Comparison of ENCODE assay signal across 9 mouse cellular contexts in the genomic region with DNA sequence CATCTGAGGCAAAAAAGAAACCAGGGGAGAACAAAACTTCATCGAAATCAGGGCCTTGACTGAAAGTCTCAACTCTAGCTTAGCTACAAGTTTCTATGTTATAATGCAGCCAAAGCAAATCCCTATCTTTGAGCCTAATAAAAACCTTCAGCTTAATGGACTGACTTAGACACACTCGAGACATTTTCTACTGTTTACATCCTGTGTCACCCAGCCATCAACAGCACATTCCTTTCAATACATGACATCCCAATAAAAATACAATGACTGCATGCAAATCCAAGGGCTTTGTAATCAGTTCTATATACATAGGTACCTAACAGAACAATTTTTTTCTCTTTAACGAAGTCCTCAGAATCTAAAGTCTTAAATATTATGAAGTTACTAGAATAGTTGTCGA. TPM values are rescaled to one million over a fixed set of nuclear protein-coding genes. Genes with fewer than 3 reads are reported as not detected.
A peak's percentile ranks its signal among the peaks of the same experiment; 100 is the strongest.
DNase-seq lines count a peak whose midpoint lies in the region; ATAC-seq and TF ChIP-seq lines count a peak whose summit lies in the region.
"Had no signal": no experiment of that assay in that cellular context is flagged by ENCODE, and none has a peak within 500 bp of the region (broad histone marks: within the 10 kb centered on the region; RNA-seq: fewer than 3 reads in every experiment).

No protein-coding gene starts in this region.

- whole genome bisulfite sequencing in kidney, embryonic 15.5 days, result 41% methylated on average over 4 of the region's 4 CpGs
- 47% methylated on average over 4 of the region's 4 CpGs for WGBS in embryonic facial prominence, embryonic 13.5 days
- WGBS in intestine, embryonic 15.5 days, result 42% methylated on average over 4 of the region's 4 CpGs
- WGBS in midbrain, postnatal 0 days, result 32% methylated on average over 4 of the region's 4 CpGs
- WGBS in thymus, adult 2 months, result 14% methylated on average over 4 of the region's 4 CpGs

- DNase-seq in kidney, postnatal 10 days, result no peak
- DNase-seq in midbrain, postnatal 0 days (ENCODE audit: low spot score), result no peak
- DNase-seq in thymus, adult 2 months, result no peak
- no peak for DNase-seq in spleen, adult 12 weeks (ENCODE audit: low spot score)
- DNase-seq in adrenal gland, adult 2 months, result no peak
- DNase-seq: kidney, adult 11 months had no signal

- H3K36me3 ChIP-seq in kidney, embryonic 15.5 days, result peaks cover 15% of the 10 kb centered on the region; the same call in 1 of the 2 replicates
- H3K36me3 ChIP-seq in embryonic facial prominence, embryonic 13.5 days, result no peaks in the 10 kb centered on the region
- H3K36me3 ChIP-seq in intestine, embryonic 15.5 days, result 0 out of 2 replicates have a peak, but pooled peaks cover 4% of the 10 kb centered on the region
- H3K36me3 ChIP-seq in midbrain, postnatal 0 days (ENCODE audit: insufficient read depth, low read length), result no peaks in the 10 kb centered on the region
- H3K36me3 ChIP-seq in thymus, adult 2 months (ENCODE audit: control insufficient read depth, insufficient read depth, low read length), result peaks cover 5% of the 10 kb centered on the region

- no peak overlapping the region for H3K27ac ChIP-seq in kidney, embryonic 15.5 days
- no peak overlapping the region for H3K27ac ChIP-seq in embryonic facial prominence, embryonic 13.5 days
- H3K27ac ChIP-seq in intestine, embryonic 15.5 days, result no peak overlapping the region
- H3K27ac ChIP-seq in midbrain, postnatal 0 days (ENCODE audit: low read depth, low read length), result no peak overlapping the region
- H3K27ac ChIP-seq in thymus, adult 2 months (ENCODE audit: control insufficient read depth, insufficient read depth, low read length), result no peak overlapping the region

- 0 out of 2 replicates have a peak overlapping the region, but pooled peaks have one; percentile 0 for H3K9ac ChIP-seq in kidney, embryonic 15.5 days
- no peak overlapping the region for H3K9ac ChIP-seq in embryonic facial prominence, embryonic 13.5 days
- peak overlapping the region; percentile 6; the same call in 1 of the 2 replicates for H3K9ac ChIP-seq in intestine, embryonic 15.5 days
- no peak overlapping the region for H3K9ac ChIP-seq in midbrain, postnatal 0 days (replicated peaks; ENCODE audit: low read length, poor library complexity, severe bottlenecking)

- H3K4me3 ChIP-seq in kidney, embryonic 15.5 days (replicated peaks), result peak overlapping the region; percentile 35
- H3K4me3 ChIP-seq in embryonic facial prominence, embryonic 13.5 days, result peak overlapping the region; percentile 30
- H3K4me3 ChIP-seq in intestine, embryonic 15.5 days (replicated peaks), result peak overlapping the region; percentile 13
- peak overlapping the region; percentile 98 for H3K4me3 ChIP-seq in midbrain, postnatal 0 days (ENCODE audit: low read depth, low read length)
- H3K4me3 ChIP-seq in thymus, adult 2 months (ENCODE audit: control insufficient read depth, insufficient read depth, low read length), result no peak overlapping the region

- H3K4me1 ChIP-seq in kidney, embryonic 15.5 days, result peaks cover 41% of the 10 kb centered on the region
- peaks cover 29% of the 10 kb centered on the region for H3K4me1 ChIP-seq in embryonic facial prominence, embryonic 13.5 days
- H3K4me1 ChIP-seq in intestine, embryonic 15.5 days (replicated peaks), result peaks cover 13% of the 10 kb centered on the region
- H3K4me1 ChIP-seq in midbrain, postnatal 0 days (ENCODE audit: insufficient read depth, low read length), result peaks cover 7% of the 10 kb centered on the region; the same call in 1 of the 2 replicates
- H3K4me1 ChIP-seq in thymus, adult 2 months (replicated peaks; ENCODE audit: control insufficient read depth, insufficient read depth, low read length), result peaks cover 5% of the 10 kb centered on the region

- ATAC-seq in kidney, embryonic 15.5 days (replicated peaks; ENCODE audit: low FRiP score), result no peak
- no peak for ATAC-seq in embryonic facial prominence, embryonic 13.5 days (ENCODE audit: insufficient number of reproducible peaks, insufficient read depth, low FRiP score, low TSS enrichment, low read depth)
- no peak for ATAC-seq in intestine, embryonic 15.5 days
- ATAC-seq in midbrain, postnatal 0 days (ENCODE audit: low FRiP score), result no peak

- TF ChIP-seq POLR2A in thymus, adult 2 months (IDR thresholded peaks at IDR 0.05; ENCODE audit: control insufficient read depth, extremely low read depth, insufficient read depth, low read length, poor library complexity), result no peak

- no peak for TF ChIP-seq CTCF in midbrain, postnatal 0 days (IDR thresholded peaks at IDR 0.05)
- TF ChIP-seq CTCF in thymus, adult 2 months (IDR thresholded peaks at IDR 0.05; ENCODE audit: borderline replicate concordance, control insufficient read depth, extremely low read depth, insufficient read depth, low read length, poor library complexity), result no peak

- H3K9me3 ChIP-seq in kidney, embryonic 15.5 days (replicated peaks), result no peaks in the 10 kb centered on the region
- no peaks in the 10 kb centered on the region for H3K9me3 ChIP-seq in embryonic facial prominence, embryonic 13.5 days
- H3K9me3 ChIP-seq in intestine, embryonic 15.5 days, result no peaks in the 10 kb centered on the region
- no peaks in the 10 kb centered on the region for H3K9me3 ChIP-seq in midbrain, postnatal 0 days (ENCODE audit: low read length)

- peak overlapping the region; percentile 54 for H3K4me2 ChIP-seq in kidney, embryonic 15.5 days
- peak overlapping the region; percentile 72 for H3K4me2 ChIP-seq in embryonic facial prominence, embryonic 13.5 days
- H3K4me2 ChIP-seq in intestine, embryonic 15.5 days (replicated peaks), result peak overlapping the region; percentile 50
- peak overlapping the region; percentile 52 for H3K4me2 ChIP-seq in midbrain, postnatal 0 days (ENCODE audit: low read depth, low read length, poor library complexity, severe bottlenecking)

- H3K27me3 ChIP-seq in kidney, embryonic 15.5 days, result no peaks in the 10 kb centered on the region
- H3K27me3 ChIP-seq in embryonic facial prominence, embryonic 13.5 days, result no peaks in the 10 kb centered on the region
- H3K27me3 ChIP-seq in intestine, embryonic 15.5 days (replicated peaks), result no peaks in the 10 kb centered on the region
- no peaks in the 10 kb centered on the region for H3K27me3 ChIP-seq in midbrain, postnatal 0 days (ENCODE audit: insufficient read depth, low read length)
- no peaks in the 10 kb centered on the region for H3K27me3 ChIP-seq in thymus, adult 2 months (ENCODE audit: control insufficient read depth, insufficient read depth, low read length)

RNA-seq across cellular contexts. Expression of a gene that starts 2.0 kb away (rescaled TPM):
- polyA plus RNA-seq in kidney, embryonic 15.5 days (2015; fragmentation: Nextera tagmentation; extraction: Ambion mirVana), result 1,006 and 1,087 TPM in 2 replicates
- 864 and 866 TPM in 2 replicates for polyA plus RNA-seq in embryonic facial prominence, embryonic 13.5 days (2015; fragmentation: Nextera tagmentation; extraction: Ambion mirVana)
- 1,049 and 1,135 TPM in 2 replicates for polyA plus RNA-seq in intestine, embryonic 15.5 days (2015; fragmentation: Nextera tagmentation; extraction: Ambion mirVana)
- 1,303 and 1,380 TPM in 2 replicates for total RNA-seq in midbrain, postnatal 0 days (2014; rRNA removed)
- 3,238 and 3,263 TPM in 2 replicates for polyA plus RNA-seq in midbrain, postnatal 0 days (2015; fragmentation: Nextera tagmentation; extraction: Ambion mirVana)
- polyA plus RNA-seq in thymus, adult 2 months (2012; rRNA removed), result 57.1 and 57.3 TPM in 2 replicates
- total RNA-seq in adrenal gland, adult 2 months (2021), result 100 to 1,000 TPM; 485 to 563 TPM
- 6.4 and 6.8 TPM in 2 replicates for polyA plus RNA-seq in adrenal gland, adult 2 months (2012; rRNA removed)

RNA-seq across cellular contexts. Expression of a gene that starts 17.2 kb away (rescaled TPM):
- not detected in 2 replicates for polyA plus RNA-seq in kidney, embryonic 15.5 days (2015; fragmentation: Nextera tagmentation; extraction: Ambion mirVana)
- polyA plus RNA-seq in embryonic facial prominence, embryonic 13.5 days (2015; fragmentation: Nextera tagmentation; extraction: Ambion mirVana), result not detected in 2 replicates
- not detected in 2 replicates for polyA plus RNA-seq in intestine, embryonic 15.5 days (2015; fragmentation: Nextera tagmentation; extraction: Ambion mirVana)
- not detected in 2 replicates for total RNA-seq in midbrain, postnatal 0 days (2014; rRNA removed)
- polyA plus RNA-seq in midbrain, postnatal 0 days (2015; fragmentation: Nextera tagmentation; extraction: Ambion mirVana), result 0.27 and 0.28 TPM in 2 replicates
- 0.24 TPM in 1 of 2 replicates, not detected in the other for polyA plus RNA-seq in thymus, adult 2 months (2012; rRNA removed)
- not detected for total RNA-seq in adrenal gland, adult 2 months (2021)
- not detected in 2 replicates for polyA plus RNA-seq in adrenal gland, adult 2 months (2012; rRNA removed)

Comparison
In these comparisons a context has a peak if more than half of its experiments do, and no peak if none do; other contexts are left out.
1. H3K9ac ChIP-seq: peak in kidney, embryonic 15.5 days (single experiment) and intestine, embryonic 15.5 days (single experiment); none in embryonic facial prominence, embryonic 13.5 days (single experiment) and midbrain, postnatal 0 days (single experiment).
2. RNA of a gene that starts 2.0 kb away (polyA plus RNA-seq): 3,238 to 3,263 TPM in midbrain, postnatal 0 days, 1,049 to 1,135 TPM in intestine, embryonic 15.5 days, 1,006 to 1,087 TPM in kidney, embryonic 15.5 days and 864 to 866 TPM in embryonic facial prominence, embryonic 13.5 days; 57.1 to 57.3 TPM in thymus, adult 2 months and 6.4 to 6.8 TPM in adrenal gland, adult 2 months; every median in the first group is over 10 times any median in the second.
3. Peak in every context shown above with its lines, with median percentiles within 50 percentile points of each other: H3K4me2 ChIP-seq.